Mouse (Mus musculus): ENCODE measurements at regions not wholly inside any gene's neighbourhood (a gene's known extent, or its start where the extent isn't known, plus 50 kb on each side); places are given as distances from the start of the nearest gene placed in this dataset.

GRCm38 (mm10) chr9:49175586-49176286 lies 74.6 kb upstream of the Gm4894 start:
- intact Hi-C loops (cut with DNase I) = no loop called here
- DNase-seq (ENCODE audit: low spot score in 2 of 2) = no peak

- DNase-seq (ENCODE audit: low spot score in 2 of 2) = no peak
- intact Hi-C loops (cut with DNase I) = no loop called here
Measured at GRCm38 (mm10) chr9:49178561-49178960, 71.8 kb upstream of the Gm4894 start.

- intact Hi-C loops (cut with DNase I) = no loop called here
- DNase-seq (ENCODE audit: low spot score in 2 of 2) = no peak
Measured at GRCm38 (mm10) chr9:49184786-49185185, 65.5 kb upstream of the Gm4894 start.

- intact Hi-C loops (cut with DNase I) = no loop called here
- DNase-seq (ENCODE audit: low spot score in 2 of 2) = peak in 1 of 2 experiments; percentile 6
Measured at GRCm38 (mm10) chr9:49189426-49189825, 60.9 kb upstream of the Gm4894 start.

GRCm38 (mm10) chr9:49192776-49193175 lies 57.6 kb upstream of the Gm4894 start:
- DNase-seq (ENCODE audit: low spot score in 2 of 2) = no peak
- intact Hi-C loops (cut with DNase I) = no loop called here

Measured in left cerebral cortex, postnatal 36 days (tissue).